Mouse (Mus musculus): ENCODE data around the gene Ctsh. TPM values are rescaled to one million over a fixed set of nuclear protein-coding genes. Genes with fewer than 3 reads are reported as not detected.
"Not testable (repeated sequence)": the region's sequence is repeated elsewhere in the genome, so short reads cannot be mapped to it uniquely, and the experiment has no call there.

The Ctsh gene
- total RNA-seq, 2 experiments from 2014 or later = 39.9 to 40.0 TPM

DNA sequence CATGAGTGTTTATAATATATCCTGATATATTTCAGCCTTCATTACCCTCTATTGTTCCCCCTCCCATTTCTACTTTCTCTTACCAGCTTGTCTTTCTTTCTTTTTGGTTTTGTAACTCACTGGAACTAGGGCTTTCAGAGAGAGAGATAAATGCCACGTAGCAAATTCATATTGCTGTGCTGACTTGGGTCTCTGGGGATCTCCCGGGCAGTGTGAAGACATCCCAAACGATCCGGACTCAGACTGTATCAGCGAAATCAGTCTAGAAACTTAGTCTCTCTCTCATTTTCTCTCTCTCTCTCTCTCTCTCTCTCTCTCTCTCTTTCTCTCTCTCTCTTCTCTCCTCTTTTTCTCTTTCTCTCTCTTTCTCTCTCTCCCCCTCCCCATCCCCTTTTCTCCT, 1.5 kb downstream of the Ctsh start:
- no peak for DNase-seq
- intact Hi-C loops (cut with DNase I) = no loop called here

DNA sequence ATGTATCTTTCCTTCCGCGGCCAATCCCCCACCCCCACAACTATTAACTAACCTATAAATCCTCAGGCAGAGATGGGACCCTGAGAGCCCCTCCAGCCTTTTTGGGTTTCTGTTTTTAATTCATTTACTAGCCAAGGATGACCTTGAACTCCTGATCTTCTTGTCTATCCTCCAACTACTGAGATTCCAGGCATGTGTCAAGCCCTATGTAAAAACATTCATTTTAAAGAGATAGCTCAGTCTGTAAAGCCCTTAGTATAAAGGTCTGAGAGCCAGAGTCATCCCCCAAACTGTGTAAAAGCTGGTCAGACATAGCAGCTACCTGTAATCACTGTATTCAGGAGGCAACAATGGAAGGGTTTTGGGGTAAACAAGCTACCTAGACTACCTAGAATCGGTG, 2.0 kb downstream of the Ctsh start:
- intact Hi-C loops (cut with DNase I) = no loop called here
- DNase-seq = no peak

DNA sequence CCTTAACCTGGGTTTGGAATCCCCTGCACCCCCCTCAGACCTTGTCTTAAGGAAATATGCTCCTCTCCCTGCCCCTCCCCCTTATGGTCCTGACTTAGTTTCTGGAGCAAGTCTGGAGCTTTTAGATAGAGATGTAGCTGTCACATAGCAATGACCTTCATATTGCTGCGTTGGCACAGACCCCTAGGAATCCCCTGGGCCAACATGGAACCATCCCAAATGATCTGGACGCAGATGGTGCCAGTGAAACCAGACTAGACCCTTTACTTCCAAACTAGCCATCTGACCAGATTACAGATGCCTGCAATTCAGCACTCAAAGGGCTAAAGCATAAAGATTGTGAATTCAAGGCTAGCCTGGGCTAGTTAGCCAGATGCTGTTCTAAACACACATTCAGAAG, 2.8 kb downstream of the Ctsh start:
- intact Hi-C loops (cut with DNase I) = no loop called here

DNA sequence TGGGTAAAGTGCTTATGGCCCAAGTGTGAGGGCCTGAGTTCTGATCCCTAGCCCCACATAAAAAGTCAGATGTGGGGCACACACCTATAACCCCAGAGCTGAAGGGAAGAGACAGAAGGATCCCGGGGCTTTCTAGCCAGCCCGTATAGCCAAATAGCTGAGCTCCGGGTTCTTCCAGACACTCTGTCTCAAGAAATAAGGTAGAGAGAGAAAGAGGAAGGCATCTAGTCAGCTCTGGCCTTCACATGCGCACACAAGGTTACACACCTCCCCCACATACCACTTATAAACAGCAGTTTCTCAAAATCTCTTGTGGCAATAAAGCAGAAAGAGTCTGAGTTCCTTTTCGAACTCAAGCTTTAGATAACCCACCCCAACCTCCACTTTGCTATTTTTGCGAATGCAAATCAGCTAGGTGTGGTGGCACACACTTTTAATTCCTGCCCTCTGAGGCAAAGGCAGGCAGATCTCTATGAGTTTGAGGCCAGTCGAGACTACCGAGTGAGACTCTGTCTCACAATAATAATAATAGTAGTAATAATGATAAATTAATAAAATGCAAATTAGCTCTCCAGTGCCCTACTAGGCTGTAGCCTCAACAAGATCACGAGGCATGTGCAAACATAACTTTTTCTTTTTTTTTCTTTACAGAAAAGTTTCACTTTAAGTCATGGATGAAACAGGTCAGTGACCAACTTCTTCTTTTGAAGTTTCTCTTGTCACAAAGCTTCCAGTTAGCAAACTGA, 6.0 kb downstream of the Ctsh start:
- intact Hi-C loops (cut with DNase I) = no loop called here
- DNase-seq = no peak

More for the DNA sequence above, 2.8 kb downstream of the Ctsh start:
- DNase-seq = no peak

DNA sequence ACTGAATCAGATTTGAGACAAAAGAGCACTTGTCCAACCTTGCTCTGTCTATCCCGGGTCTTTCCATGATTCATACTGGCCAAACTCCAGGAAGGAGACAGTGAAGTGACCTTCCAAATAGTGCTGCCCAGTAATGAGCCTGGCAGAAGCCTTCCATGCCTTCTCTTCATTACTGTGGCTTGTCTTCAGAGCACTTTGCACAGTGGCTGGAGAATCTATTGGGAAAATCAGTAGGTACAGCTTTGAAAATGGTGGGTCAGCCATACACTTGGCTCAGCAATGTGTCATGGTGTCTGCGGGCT, 6.6 kb downstream of the Ctsh start:
- intact Hi-C loops (cut with DNase I) = no loop called here
- DNase-seq = no peak

DNA sequence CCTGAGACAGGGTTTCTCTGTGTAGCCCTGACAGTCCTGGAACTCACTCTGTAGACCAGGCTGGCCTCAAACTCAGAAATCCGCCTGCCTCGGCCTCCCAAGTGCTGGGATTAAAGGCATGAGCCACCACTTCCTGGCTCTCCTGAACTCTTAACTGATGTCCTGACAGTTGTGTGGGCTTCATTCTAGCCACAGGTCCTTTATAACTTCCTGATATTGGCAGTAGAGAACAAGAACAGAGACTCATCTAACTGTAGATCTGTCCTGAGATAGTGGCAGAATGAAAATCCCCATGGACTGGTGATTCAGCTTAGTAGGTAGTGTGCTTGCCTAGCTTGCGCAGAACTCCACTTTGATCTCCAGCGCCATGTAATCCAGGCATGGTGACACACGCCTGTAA, 7.0 kb downstream of the Ctsh start:
- intact Hi-C loops (cut with DNase I); DNase-seq: not testable (repeated sequence)

DNA sequence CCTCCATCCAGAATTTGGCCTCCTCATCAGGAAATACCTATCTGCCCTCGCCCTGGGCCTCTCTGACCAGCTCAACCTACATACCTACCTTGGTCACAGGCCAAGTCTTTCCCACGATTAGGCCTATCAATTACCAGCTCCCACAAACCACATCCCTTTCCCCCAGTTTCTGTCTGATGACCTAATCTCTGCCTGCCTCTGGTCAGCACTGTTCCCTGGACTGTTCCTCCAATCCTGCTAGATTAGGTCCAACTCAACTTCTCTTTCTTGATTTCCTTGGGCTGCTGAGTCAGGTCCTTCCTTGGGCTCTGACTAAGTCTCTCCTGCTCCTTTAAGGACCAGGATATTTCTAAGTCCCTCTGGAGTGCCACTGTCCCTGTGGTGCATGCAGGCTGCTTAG, 13.4 kb downstream of the Ctsh start:
- intact Hi-C loops (cut with DNase I) = no loop called here
- DNase-seq = no peak

DNA sequence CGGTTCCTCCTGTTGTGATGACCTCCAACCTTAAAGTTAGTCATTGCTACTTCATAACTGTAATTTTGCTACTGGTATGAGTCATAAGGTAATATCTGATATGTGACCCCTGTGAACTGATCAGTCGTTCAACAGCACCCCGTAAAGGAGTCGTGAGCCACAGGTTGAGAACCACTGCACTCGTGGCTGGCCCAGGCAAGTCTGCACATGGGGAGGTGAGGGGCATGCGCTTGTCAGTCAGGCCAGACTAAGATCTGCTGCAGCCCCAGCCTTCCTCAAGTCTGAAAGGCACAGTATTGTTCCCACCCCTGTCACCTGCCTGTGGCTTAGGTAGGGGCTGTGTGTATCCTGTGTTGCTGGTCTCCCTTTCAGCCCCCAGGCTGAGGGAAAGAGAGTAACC, 14.8 kb downstream of the Ctsh start:
- intact Hi-C loops (cut with DNase I) = no loop called here
- DNase-seq = no peak

DNA sequence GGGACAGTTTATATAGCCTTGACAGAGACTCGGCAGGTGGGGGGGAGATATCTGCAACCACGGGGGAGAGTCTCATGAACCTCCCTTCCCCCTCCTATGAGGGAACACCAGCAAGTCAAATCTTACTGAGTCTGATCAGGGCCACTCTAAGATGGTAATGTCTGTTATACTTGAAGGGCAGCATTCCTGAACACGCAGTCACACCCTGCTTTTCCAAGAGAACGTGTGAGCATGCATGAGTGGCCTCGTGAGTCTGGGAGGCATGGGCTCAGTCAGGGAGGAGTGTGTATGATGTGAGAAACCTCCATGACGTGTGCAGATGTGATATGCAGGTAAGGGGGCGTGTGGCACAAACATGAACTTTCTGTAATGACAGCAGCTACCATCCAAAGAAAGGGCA, 15.5 kb downstream of the Ctsh start:
- intact Hi-C loops (cut with DNase I) = no loop called here

DNA sequence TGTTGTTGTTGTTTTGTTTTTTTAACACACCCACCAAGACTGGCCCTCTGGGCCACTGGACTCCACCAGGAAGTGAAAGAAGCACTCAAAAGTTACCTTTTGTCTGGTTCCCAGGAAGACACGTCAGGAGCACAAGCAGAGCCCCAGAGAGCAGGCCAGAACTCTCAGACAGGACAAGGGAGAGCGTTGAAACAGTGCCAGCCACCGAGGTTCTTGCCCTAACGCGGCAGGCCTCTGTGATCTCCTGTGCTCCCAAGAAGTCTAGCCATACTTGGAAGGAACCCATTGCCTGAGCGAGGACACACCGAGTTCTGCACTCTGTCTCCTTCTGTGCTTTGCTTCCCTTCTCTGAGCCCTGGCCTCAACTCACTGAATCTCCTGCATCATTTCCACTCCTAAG, 16.2 kb downstream of the Ctsh start:
- intact Hi-C loops (cut with DNase I) = no loop called here
- DNase-seq = no peak

More for the DNA sequence above, 15.5 kb downstream of the Ctsh start:
- no peak for DNase-seq

DNA sequence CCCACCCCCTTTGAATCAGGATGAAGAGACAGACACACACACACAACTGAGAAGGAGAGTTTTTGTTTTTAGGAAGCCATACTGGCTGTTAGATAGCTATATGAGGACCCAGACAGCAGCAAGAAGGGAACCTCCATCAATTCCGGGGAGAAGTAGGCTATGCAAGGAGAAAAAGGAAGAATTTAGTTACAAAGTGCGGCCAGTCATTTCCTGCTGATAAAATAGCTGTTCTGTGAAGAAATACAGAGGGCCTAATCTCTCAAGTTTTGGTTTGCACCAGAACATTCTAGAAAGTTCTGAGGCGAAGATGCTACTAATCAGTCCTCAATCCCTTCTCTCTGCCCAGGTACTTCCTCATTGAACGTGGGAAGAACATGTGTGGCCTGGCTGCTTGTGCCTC, 21.4 kb downstream of the Ctsh start:
- intact Hi-C loops (cut with DNase I) = loop anchor here (5.0 kb wide), 1 partner anchor 98 kb away; no protein-coding TSS in a partner anchor
- DNase-seq = no peak

DNA sequence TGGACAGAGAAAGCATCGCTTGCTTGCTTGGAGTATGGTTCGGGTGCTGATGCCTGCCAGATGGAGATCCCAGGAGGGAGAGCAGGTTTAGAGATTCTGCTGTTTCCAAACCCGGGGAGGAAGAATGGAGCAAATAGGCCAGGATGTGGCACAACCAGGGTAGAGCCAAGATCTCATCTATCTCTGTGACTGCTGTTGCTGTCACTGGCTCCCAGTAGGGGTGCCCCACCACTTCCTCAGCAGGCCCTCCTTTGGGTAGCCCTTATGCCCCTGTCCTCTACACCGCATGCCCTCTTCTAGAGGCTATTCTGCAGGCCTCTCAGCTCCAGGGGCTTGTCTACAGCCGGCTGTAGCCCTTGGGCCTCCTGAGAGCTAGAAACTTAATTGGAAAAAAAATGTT, 22.2 kb downstream of the Ctsh start:
- no peak for DNase-seq
- intact Hi-C loops (cut with DNase I) = loop anchor here (2.0 to 5.0 kb wide), 2 partner anchors 99 to 249 kb away; no protein-coding TSS in a partner anchor

DNA sequence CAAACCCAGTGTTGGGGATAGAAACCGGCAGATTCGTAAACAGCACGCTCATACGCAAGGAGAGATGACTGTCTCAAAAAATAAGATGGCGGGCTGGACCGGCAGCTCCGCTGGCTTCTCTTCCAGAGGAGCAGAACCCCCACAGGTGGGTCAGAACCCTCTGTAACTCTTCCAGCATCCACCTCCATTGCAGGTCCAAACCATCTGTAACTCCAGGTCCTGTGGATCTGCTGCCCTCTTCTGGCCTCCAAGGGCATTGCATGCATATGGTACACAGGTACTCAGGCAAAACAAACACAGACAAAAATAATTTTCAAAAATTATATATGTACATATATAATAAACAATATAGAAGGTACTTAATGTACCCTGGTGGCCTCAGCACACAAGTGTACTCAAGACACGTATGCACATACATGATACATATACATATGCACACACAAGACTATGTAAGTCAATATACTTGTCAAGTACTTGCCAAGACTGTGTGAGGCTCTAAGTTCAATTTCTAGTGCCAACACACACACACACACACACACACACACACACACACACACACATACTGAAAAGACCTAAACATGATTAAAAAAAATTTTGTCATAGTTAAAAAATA, 23.0 kb downstream of the Ctsh start:
- intact Hi-C loops (cut with DNase I) = loop anchor here (2.0 to 5.0 kb wide), 2 partner anchors 100 to 250 kb away; no protein-coding TSS in a partner anchor

DNA sequence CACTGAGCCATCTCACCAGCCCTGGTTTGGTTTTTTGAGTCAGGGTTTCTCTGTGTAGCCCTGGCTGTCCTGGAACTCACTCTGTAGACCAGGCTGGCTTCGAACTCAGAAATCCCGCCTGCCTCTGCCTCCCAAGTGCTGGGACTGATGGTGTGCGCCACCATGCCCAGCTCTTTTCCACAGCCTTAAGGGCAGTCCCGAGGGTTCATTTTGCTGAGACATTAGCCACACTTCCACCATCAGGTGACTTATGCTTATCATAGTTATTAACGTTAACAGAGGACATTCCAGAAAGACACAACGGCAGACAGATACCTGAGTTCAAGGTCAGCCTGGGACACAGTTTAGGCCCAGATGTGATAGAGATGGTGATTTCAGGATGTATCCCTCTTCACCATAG, 28.0 kb downstream of the Ctsh start:
- intact Hi-C loops (cut with DNase I); DNase-seq: not testable (repeated sequence)

More for the DNA sequence above, 23.0 kb downstream of the Ctsh start:
- peak; percentile 69 to 80 for DNase-seq

DNA sequence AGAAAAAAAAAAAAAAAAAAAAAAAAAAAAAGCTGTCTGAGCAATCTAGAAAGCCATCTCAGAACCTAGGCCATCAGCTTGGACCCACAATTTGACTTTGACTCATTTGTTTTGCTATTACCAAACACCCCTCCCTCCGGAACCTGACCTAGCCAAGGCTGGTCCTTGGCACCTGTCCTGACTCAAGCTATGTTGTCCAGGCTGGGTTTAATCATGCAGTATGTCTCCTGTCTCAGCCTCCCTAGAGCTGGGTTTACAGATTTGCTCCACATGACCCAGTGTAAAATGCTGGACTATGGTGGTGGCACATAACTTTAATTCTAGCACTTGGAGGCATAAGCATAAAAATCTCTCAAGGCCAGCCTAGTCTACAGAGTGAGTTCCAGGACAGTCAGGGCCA, 29.0 kb downstream of the Ctsh start:
- intact Hi-C loops (cut with DNase I) = no loop called here
- no peak for DNase-seq

DNA sequence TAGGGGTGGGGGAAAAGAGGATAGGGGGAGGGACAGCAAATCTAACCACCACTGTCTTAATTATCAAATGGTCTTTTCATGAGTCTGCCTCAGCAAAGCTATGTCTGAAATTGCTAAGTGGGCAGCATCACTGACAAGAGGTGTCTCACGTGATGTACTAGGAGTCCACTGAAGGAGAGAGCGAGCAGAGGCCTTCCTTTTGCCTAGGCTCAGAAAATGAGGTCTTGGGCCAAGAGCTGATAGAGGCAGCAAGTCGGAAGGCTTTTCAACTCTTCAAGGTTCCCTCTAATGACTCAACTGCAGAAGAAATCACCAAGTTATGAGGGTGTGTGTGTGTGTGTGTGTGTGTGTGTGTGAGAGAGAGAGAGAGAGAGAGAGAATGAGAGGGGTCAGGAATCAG, 30.2 kb downstream of the Ctsh start:
- DNase-seq = no peak
- intact Hi-C loops (cut with DNase I) = no loop called here

DNA sequence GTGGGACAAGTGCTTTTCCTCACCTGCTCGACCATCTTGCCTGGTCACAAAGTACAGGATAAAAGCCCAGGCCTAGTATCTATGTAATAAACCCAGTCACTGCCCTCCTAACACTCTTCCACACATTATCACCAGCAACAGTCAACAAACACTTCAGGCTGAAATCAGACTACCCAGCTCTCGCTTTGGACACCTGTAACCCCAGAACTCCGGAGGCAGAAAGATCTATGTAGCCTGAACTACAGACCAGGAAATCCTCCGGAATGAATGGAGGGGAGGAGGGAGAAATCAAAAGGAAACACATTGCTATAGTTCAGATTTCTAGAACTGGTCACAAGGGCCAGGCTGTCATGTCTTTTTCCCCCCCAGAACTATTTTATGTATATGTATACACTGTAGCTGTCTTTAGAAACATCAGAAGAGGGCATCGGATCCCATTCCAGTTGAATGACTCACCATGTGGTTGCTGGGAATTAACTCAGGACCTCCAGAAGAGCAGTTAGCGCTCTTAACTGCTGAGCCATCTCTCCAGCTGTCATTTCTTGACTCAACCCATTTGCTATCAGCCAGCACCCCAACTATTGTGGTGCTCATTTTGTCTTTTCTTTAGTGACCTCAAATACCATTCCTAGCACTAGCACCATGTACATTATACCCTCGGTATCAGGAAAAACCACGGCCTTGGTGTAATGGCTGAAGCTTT, 31.0 kb downstream of the Ctsh start:
- DNase-seq = no peak
- intact Hi-C loops (cut with DNase I) = no loop called here

DNA sequence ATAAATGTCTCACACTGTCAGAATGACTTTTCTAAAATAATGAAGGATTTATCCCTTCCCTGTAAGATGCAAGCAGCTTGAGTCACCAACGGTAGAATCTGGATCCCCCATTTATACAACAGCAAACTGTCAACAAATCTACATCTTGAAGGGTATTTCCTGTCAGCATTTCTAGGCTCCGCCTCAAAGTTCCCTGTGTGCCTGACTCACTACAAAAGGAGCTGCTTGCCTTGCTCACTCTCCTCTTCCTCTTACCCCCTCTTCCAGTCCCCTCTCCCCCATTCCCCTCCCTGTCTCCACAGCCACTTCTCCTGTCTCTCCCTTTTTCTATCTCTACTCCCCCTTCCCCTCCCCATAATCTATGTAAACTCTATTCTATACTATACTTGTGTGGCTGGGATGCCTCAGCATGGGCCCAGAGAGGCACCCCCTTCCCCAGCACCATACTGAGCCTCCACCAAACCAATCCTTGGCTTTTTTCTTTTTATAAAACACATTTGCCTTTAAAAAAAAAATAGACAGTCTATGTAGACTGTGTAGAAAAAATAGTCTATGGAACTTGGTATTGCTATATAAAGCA, 34.0 kb downstream of the Ctsh start:
- no peak for DNase-seq
- intact Hi-C loops (cut with DNase I) = no loop called here

DNA sequence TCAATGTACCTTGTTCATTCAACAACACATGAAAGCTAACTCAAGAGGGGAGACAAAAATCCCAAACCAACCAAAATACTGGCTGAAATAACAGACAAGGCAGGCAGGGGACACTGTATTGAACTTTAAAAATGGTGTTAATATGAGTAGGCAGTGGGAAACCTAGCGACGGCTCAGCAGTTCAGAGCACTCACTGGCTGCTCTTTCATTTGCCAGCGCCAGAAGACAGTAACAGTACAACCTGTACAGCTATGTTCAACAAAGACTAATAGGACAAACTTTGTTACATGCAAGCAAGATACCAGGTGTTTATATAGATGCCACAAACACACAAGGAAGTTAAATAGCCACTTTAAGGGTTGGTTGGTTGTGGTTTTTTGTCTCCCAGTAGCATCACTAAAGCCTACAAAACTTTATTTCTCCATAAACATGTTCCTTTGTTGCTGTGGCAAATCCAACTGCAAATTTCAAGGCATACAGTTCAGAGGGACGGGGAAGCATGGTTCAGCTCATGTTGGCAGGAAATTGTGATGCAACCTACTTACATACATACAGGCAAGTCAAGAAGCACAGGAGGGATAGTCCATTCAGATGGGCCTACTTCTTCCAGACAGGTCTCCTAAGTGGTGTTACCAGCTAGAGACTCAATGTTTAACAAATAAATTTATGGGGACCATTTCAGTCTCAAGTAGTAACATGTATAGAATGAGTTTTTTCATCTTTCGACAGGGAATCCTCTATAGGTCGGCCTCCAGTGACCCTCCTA, 35.6 kb downstream of the Ctsh start:
- intact Hi-C loops (cut with DNase I) = no loop called here
- DNase-seq = no peak

DNA sequence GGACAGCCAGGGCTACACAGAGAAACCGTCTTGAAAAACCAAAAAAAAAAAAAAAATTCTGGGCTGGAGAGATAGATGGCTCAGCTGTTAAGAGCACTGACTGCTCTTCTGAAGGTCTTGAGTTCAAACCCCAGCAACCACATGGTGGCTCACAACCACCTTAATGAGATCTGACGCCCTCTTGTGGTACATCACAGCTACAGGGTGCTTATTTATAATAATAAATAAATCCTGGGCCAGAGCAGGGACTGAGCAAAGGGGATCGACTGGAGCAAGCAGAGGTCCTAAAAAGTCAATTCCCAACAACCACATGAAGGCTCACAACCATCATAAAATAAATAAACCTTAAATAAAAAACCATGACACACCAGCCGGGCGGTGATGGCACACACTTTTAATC, 45.0 kb downstream of the Ctsh start:
- no peak for DNase-seq
- intact Hi-C loops (cut with DNase I) = no loop called here

DNA sequence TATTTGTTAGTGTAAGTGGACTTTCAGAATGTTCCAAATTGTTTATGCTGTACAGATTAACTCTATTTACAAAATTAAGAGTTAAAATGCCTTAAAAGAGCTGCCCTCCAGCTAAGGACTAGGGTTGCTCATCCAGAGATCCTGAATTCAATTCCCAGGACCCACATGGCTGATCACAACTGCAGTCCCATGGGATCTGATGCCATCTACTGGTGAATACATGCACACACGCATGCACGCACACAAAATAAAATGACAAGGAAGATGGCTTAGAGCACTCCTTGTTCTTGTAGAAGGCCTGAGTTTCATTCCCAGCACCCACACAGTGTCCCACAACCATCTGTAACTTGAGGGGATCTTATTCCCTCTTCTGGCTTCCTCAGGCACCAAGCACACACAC, 46.8 kb downstream of the Ctsh start:
- no peak for DNase-seq
- intact Hi-C loops (cut with DNase I) = no loop called here
